Mouse (Mus musculus) adrenal gland, postnatal 25 days (tissue): ENCODE results near the gene Srbd1. TPM values are rescaled to one million over a fixed set of nuclear protein-coding genes. Genes with fewer than 3 reads are reported as not detected.

Source experiments
- DNase-seq: peaks from one replicate; pipeline ENCODE4 v3.0.0; 2021; ENCODE audit warnings: mixed read lengths
- long read RNA-seq: library from polyadenylated mRNA; stranded (forward); transcript quantifications from one replicate; pipeline ENCODE4 v2.0.0, GENCODE M21; 2021
- total RNA-seq: library from RNA; stranded (reverse); gene quantifications from 2 replicates; pipeline ENCODE4 v1.2.3, GENCODE M21; 2021

Gene Srbd1
- total RNA-seq: 19.7 and 25.5 TPM in 2 replicates
- long read RNA-seq, transcript Srbd1-201 (21 exons, 3,530 nt): major isoform, 13 of 14 reads
- long read RNA-seq, partial matches to known transcripts: 1 of 14 reads
- long read RNA-seq, other reads (novel, unspliced or antisense): 0 of 14 reads

DNA sequence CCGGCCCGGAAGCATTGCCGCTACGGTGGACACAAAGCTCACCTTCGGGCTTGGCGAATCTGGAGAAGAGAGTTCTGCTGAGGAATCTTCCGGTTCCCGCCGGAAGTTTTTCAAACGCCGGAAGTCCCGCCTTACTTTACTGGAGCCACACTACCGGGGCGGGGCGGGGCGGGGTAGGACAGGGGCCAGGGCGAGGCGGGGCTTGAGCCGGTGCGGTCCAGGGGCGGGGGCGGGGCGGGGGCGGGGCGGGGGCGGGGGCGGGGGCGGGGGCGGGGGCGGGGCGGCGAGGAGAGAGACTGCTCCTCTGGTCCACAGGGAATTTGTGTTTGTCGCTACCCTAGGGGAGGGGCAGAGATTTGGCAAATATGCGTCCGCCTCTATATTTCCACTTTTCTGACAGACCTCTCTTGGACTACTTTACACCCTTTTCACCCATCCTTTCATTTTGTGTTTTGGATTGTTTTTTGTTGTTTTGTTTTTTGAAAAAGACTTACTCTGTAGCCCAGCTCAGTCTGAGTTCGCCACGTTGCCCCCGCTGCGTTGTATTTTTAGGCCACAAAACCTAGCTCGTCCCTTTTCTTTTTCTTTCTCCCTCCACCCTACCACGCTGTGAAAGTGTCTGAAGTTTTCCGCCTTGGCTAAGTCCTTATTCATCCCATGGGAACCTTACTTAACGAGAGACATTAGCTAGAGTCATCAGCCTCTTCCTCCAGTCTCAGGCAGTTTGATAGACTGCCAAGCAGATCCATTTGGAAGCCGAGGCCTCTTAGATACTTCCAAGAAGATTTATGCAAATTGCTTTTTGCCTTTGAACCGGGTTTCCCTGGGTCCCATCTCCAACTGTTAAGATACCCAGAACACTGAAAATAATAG lies at the start of gene Srbd1:
Gene Srbd1, minus strand, starts transcription at position 97 of the 873 bp plus-strand sequence.
- DNase-seq: peak; percentile 93

DNA sequence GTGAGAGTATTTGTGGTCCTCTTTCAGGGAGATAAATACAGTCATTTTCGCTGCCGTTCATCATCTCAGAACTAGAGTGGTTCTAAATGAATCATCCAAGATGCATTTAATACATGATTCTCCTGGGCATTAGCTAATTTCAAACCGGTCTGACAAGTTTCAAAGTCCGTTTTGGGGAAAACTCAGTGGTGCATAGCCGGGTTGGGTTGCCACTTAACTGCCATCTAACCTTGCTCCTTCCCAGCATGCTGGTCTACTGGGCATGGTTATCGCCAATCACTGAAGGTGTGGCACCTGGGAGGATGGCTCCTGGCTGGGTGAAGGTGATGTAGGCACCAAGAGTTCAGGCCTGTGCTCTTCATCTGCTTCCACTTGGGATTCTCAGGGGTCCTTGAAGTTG lies 49.0 kb upstream of the Srbd1 start:
- no peak for DNase-seq

DNA sequence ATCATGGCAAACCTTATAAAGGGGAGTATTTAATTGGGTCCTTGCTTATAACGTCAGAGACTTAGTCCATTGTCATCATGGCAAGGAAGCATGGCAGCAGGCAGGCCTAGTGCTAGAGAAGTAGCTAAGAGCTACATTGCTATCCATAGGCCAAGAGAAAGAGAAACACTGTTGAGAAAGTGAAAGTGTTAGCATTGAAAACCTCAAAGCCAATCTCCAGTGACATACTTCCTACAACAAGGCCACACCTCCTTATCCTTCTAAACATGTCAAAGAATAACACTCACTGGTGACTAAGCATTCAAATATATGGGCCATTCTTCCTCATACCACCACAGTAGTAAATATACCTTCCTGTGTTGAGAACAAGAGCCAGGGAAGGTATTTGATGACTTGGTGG lies 42.8 kb upstream of the Srbd1 start:
- DNase-seq: no peak

DNA sequence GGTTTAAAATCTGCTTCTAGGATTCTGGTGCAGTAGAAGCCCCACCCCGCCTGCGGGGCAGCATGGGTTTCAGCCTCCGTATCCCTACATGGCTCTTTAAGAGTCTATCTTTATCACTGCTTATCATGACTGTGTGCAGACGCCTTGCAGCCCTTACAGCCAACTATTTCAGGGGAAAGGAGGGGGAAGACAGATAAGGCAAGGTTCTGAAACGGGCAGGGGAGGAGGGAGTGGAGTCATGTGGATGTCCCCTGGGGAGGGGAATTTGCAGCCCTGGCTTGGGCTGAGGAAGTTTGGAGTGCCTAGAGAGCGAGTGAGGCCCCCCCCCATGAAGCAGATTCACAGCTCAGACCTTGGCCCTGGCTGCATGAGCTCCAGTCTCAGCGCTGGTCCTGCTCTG lies 40.6 kb upstream of the Srbd1 start:
- no peak for DNase-seq

DNA sequence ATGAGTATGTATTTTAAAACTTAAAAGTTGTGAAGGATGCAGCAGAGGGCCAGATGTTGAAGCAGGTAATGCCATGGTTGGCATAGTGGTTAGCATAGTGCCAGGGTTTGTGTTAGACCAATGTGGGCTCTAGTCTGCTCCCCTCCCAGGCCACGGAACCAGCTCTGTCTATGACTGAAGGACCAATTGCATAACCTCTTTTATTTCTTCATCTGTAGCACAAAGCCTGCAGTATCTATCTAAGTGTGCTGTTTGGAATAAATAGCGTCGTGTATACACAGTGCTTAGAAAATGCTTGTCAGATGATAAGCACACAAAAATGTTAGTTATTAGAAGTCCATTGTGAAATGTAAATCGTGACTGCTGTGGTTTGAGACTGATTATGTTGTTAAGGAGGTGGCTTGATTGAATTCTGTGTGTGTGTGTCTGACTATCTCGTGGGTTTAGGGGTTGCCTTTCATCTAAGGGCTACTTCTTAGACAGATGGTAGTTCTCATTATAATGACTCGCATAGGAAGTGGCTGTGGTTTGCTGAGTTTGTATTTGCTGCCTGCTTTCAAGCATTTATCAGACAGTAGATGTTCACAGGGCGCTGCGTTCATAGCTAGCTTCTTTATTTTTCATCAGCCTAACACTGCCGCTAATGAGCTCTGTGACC lies 39.7 kb upstream of the Srbd1 start:
- DNase-seq: no peak

DNA sequence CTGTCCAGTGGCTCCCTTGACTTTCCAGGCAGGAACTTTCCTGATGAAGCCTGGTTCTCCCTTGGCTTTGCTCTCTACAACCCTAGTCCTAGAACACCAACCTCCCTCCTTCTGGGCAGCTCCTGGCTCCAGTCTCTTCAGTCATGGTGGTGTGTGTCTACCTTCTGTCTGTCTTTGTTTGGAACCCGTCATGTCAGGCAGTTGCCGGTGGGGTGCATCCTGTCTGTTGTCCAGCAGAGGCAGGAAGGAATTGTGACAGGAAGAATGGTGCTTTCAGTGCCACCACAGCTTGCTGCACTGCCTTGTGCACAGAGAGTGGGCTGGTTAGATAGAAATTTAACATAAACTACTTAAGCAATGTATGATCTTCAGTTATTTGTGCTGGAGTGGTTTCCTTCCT lies 38.8 kb upstream of the Srbd1 start:
- no peak for DNase-seq

DNA sequence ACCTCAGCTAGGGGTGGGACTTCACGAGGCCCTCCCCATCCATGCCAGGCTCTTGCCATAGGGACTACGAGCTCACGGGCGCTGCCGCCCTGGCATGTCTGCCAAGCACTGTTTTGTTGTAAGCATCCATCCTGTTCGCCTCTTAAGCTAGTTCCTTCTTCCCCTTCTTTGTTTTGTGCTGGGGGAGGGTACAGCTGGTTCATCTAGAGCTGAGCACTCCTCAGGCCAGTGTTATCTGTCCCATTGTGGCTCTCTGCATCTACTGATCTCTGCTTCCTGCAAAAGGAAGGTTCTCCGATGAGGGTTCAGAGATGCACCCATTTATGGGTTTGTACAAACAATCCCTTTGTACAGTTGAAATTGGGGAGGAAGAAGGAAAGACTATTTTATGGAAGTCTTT lies 31.7 kb upstream of the Srbd1 start:
- no peak for DNase-seq

DNA sequence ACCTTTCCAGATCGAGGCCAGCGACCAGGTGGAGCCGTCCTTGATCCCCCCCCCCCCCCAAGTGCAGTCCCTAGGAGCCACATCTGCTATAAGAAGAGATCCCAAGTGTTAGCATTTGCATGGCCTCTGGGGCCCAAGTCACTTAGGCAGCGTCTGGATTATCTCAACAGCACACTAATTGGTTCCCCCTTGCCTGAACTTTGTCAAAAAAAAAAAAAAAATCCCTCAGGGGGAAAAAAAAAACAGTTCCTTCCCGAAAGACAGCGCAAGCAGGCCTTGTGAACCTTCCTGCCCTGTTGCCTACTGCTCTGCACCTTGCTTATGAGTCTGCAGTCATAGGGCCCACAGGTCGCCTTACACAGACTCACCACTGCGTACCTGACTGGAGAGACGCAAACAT lies 30.5 kb upstream of the Srbd1 start:
- no peak for DNase-seq

DNA sequence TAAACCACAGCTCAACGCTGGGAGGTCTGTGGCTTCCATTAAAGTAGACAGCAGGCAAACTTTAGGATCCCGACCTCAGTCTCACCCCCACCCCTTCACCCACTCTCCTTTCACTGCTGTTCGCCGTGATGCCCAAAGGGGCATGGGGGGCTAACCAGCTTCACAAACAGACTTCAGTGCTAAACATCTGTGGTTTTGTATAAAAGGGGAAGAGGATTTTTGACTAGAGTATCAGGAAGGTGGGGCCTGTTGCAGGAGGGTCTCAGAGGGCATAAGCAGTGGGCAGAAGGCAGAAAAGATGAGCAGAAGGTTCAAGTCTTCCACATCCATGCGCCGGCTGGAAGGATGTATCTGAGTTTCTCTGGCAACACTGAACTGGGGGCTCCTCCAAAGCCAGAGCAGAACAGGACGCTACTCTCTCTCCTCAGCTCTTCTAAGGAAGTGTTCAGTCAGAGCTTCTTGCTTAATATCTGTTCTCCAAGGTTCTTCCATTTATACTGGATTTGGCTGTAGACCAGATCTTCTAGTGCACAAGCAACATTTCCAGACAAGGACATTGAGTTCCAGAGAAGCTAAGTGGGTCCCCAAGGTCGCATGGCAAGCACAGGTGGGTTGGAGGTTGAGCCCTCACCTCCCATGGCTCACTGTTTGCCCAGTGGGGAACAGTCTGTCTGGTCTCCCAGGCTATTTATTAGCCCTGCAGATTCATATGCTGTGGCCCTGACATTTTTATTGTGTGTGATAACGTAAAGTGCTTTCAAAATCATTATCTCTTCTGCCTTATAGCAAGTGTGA lies 25.4 kb upstream of the Srbd1 start:
- no peak for DNase-seq

DNA sequence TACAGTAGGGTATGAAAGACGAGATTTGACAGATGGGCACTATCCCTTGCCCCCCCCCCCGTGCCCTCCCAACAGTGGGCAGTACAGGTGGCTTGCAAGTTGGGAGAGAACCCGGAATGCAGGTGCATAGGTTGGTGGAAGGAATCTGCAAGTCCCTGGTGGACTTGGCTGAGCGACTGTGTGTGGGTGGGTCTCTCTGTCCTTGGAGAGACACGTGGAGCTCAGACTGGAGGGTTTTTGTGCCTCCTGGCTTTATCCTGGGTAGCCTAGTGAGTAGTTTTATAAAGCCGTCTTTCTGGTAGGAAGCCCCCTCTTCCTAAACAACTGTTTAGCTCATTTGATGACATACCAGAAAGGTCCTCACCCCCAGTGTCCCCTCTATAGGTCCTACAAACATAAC lies 24.1 kb upstream of the Srbd1 start:
- DNase-seq: no peak

DNA sequence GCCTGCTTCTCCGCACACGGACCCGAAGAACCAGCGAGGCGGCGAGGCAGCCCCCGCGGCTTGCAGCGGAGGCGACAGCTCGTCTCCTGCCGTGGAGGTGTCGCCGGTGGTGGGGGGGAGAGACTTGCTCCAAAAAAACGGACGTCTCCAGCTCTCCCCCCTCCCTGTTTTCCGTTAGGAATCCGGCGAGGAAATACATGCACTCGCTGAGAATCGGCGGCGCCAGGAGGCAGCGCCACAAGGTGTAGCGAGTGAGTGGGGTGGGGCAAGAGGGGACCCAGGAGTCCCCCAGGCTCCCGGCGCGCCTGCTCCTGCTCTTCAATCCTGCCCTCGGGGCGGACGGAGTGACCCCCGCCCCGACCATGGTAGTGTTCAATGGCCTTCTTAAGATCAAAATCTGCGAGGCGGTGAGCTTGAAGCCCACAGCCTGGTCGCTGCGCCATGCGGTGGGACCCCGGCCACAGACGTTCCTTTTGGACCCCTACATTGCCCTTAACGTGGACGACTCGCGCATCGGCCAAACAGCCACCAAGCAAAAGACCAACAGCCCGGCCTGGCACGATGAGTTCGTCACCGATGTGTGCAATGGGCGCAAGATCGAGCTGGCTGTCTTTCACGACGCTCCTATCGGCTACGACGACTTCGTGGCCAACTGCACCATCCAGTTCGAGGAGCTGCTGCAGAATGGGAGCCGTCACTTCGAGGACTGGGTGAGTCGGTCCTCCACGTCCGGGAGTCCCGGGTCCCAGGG lies 23.4 kb upstream of the Srbd1 start:
- DNase-seq: peak; percentile 42

DNA sequence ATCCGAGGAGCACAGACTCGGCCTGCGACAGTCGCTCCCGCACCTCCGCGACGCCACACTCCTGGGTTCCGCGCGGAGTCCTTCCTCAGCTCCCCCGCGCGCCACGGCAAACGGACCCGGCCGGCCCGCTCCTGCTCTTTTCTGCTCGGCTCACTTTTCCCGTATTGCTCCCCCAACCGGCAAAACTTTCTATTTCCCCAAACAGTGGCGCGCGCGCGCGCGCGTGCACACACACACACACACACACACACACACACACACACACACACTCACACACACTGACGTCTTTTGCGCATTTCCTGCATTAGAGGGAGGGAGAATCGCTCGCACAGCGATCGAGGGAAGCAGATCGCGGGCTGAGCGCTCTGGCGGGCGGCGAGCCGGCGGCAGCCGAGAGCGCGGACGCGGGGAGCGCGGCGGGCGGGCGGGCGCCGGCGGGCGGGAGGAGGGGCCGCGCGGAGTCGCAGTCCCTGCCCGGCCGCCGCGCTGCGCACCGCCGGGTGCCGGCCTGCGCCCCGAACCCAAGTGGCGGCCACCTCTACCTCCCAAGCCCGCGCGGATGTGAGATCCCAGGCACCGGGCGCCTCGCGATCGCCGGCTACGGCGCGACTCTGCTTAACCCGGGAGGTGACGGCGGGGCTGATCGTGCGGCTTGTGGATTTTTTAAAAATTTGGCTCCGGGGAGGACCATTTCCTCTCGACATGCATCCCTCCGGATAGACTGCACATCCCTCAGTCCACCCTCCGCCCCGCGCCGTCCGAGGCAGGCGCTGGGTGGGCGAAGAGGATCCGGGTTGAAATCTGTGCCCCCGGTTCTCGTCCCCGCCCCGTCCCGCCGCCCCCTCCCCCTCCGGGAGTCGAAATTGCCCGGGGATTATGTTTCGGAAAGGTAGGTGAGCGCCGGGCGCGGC lies 22.6 kb upstream of the Srbd1 start, which contains the start of gene Prkce:
Gene Prkce, plus strand, starts transcription at position 466 of the 911 bp plus-strand sequence.
- peak; percentile 84 for DNase-seq

DNA sequence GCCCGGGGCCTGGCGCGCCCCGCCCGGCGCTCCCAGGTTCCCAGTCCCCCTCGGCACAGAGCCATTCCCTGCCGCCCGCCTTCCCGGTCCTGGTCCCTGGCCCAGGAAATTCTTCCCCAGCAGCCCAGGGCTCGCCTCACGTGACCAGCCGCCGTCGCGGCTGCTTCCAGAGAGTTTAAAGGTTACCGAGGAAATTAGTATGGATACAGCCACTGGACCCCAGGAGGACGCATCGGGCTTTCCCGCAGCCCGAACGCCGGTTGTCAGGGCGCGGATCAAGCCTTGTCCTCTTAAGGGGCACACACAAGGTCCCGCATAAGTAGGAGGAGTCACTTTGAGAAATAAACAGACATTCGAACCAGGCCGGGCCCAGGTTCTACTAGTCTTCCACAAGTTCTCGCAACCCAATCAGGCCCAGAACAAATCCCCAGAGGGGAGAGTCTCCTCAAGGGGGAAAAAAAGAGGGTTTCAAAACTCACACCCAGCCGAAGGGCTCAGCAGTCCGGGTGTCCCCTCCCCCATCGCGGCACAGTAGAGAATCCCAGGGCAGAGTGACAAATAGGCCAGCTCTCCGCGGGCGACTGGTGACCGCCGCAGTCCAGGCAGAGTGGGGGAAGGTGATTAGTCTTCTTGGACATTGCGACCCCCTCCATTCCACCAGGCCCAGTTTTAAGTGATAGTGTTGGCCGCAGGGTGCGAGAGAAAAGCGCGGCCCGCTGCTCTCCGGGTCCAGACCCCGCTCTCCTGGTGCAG lies 21.8 kb upstream of the Srbd1 start:
- peak; percentile 89 for DNase-seq

DNA sequence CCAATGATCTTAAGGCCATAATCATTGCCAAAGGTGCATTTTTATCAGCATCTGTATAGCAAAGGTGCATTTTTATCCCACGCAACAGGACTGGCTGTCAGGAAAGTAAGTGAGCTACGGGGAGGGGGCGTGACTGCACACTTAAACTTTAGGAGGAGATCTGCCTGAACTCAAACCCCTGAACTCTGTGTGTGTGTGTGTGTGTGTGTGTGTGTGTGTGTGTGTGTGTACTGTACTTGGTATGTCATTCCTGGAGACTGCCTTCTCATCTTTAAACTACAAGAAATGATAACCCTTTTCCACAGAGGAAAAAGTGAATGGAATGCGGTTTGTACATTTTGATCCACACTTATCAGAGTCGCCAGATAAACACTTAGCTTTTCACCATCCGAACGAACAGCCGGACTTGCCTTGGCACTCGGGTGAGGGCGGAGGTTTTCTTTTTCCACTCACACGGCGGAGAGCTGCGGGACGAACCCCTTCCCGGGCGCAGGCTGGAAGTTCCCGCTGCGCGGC lies 21.1 kb upstream of the Srbd1 start:
- no peak for DNase-seq

DNA sequence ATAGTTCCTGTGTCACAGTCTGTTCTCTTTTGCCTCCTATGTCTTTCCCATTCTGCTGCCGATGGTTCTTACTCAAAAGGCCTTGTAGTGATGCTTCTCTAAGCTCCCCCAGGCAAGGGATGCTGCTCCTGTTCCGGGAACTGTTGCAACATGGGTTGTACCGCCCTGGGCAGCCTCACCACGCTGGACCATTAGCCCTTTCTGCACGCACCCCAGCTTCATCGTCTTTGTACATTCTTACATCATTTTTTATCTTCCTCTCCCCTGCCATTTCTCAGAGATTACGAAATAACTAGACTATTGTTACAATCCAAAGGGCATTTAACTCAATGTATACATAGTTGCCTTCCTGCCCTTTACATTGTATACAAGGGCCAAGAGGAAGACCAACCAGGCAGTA lies 19.4 kb upstream of the Srbd1 start:
- no peak for DNase-seq

DNA sequence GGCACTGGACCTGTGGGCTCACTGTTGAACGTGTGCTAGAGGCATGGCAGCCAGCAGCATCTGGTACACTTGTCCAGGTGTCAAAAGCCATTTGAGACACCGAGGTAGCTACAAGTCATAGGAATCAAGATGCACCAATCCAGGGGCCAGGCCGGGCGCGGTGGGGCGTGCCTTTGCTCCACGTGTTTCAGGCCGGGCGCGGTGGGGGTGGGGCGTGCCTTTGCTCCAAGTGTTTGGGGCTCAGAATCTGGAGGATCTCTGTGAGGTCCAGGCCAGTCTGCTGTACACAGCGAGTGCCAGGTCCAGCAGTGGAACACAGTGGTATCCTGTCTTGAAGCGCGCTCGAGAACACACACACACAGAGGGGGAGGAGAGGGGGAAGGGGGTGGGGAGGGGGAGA lies 17.7 kb upstream of the Srbd1 start:
- no peak for DNase-seq

DNA sequence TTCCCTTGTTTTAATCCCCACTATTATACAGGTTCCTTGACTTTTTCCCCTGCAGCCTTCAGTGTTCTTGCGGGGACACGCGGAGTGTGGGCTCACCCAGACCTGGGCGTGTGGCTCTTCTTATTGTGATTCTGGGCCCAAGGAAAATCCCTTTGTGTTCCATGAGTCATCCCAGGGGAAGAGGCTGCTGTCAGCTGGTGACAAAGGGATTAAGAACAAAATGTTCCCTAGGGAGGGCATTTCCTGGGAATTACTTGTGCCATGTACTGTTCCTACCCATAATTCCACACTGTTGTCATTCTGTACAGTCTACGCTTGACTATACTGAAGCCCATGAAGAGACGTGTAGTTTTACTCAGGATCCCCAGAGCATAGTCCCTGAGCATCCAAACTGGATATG lies 12.0 kb upstream of the Srbd1 start:
- no peak for DNase-seq

DNA sequence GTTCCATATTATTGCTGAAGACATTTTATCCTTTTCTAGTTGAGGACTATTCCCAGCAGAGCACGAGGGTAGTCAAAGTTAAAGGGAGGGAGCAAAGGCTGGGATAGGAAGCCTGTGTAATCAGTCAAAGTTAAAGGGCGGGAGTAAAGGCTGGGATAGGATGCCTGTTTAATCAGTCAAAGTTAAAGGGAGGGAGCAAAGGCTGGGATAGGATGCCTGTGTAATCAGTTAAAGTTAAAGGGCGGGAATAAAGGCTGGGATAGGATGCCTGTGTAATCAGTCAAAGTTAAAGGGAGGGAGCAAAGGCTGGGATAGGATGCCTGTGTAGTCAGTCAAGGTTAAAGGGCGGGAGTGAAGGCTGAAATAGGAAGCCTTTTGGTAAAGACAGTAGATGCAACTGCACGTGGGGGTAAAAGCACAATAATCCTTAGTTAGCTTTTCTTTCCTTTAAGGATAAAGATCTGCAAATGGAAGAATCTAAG lies 5.9 kb upstream of the Srbd1 start:
- DNase-seq: peak; percentile 56

DNA sequence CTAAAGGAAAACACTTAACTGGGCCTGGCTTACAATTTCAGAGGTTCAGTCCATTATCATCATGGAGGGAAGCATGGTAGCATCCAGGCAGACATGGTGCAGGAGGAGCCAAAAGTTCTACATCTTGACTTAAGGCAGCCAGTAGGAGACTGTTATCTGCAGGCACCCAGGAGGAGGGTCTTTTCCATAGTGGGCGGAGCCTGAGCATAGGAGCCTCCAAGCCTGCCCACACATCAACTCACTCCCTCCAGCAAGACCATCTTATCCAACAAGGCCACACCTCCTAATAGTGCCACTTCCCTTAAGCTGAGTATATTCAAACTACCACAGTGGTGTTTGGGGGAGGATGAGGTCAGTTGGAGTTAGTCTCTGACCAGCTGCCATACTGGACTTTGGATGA lies 4.8 kb upstream of the Srbd1 start:
- DNase-seq: no peak
